Mouse (Mus musculus): ENCODE measurements at regions not wholly inside any gene's neighbourhood (a gene's known extent, or its start where the extent isn't known, plus 50 kb on each side); places are given as distances from the start of the nearest gene placed in this dataset.

GRCm38 (mm10) chr16:15107234-15107633 is 200.8 kb downstream of the Efcab1 start:
- Histone ChIP-seq H3K36me3 (ENCODE audit: insufficient read depth, low read length) (no peaks in the 10 kb centered on the region), H3K27ac (ENCODE audit: low read length) (no peak overlapping the region), H3K4me2 (replicated peaks; ENCODE audit: low read depth, low read length) (no peak overlapping the region), H3K4me3 (ENCODE audit: low read depth, low read length) (no peak overlapping the region), H3K4me1 (ENCODE audit: insufficient read depth, low read depth, low read length) (no peaks in the 10 kb centered on the region), H3K9ac (replicated peaks; ENCODE audit: low read depth) (no peak overlapping the region), H3K9me3 (ENCODE audit: low read length) (no peaks in the 10 kb centered on the region), H3K27me3 (replicated peaks; ENCODE audit: insufficient read depth, low read length) (no peaks in the 10 kb centered on the region)
- DNase-seq (ENCODE audit: low spot score) (no peak), ATAC-seq (no peak)
- TF ChIP-seq CTCF (IDR thresholded peaks at IDR 0.05) (peak; percentile 23), EP300 (IDR thresholded peaks at IDR 0.05) (no peak)
- WGBS: 84% methylated on average over 1 of the region's 1 CpGs

DNA sequence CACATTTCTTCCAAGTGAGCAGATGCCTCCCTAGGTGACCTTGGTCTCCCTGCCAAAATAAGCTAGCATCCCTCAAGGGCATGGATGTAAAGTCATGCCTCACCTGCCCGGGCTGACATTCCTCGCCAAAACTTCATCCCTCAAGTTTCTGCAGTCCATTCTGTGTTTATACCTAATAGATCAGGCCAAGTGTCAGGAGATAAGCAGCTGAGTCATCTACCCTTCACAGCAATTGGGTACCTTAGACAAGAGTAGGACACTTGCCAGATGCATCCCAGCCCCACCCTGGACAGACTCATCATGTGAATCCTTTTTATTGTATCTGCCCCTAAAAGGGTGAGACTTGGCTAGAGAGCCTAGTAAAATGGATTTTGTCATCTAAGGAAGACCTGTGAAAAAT is 204.1 kb upstream of the Gm21897 start:
- WGBS: 63% methylated on average over 2 of the region's 2 CpGs

DNA sequence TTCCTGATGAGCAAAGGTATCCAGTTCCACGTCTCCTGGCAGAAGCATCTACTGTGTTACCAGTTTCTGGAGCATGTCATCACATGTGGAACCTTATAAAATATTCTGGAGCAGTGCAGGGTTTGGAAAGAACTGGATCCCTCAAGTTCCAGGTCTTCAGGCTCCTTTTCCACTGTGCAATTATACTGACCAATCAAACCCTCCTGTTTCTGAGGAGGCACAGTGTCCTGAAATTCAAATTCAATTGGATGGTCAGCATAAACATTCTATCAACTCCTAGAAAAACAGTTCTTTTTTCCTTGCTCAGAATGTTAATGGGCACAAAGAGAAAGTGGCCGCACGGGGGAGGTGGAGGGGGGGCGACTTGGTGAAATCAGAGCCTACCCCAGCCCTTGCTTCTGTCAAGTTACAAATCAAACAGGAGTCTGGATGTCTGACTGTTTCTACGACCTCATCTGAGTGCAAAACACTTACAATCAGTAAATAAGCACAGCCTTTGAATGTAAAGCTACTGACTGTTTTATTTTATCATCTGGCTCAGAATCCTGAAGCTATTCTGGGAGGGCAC is 203.2 kb upstream of the Gm21897 start:
- 18% methylated on average over 5 of the region's 5 CpGs for WGBS
- no peak for DNase-seq (ENCODE audit: low spot score)
- no peak for ATAC-seq
- Histone ChIP-seq H3K27me3 (replicated peaks; ENCODE audit: insufficient read depth, low read length) (no peaks in the 10 kb centered on the region), H3K9me3 (ENCODE audit: low read length) (no peaks in the 10 kb centered on the region), H3K27ac (ENCODE audit: low read length) (no peak overlapping the region), H3K4me1 (ENCODE audit: insufficient read depth, low read depth, low read length) (no peaks in the 10 kb centered on the region), H3K4me2 (replicated peaks; ENCODE audit: low read depth, low read length) (peak overlapping the region; percentile 4; the same call in 1 of the 2 replicates), H3K9ac (replicated peaks; ENCODE audit: low read depth) (no peak overlapping the region), H3K36me3 (ENCODE audit: insufficient read depth, low read length) (no peaks in the 10 kb centered on the region), H3K4me3 (ENCODE audit: low read depth, low read length) (no peak overlapping the region)
- TF ChIP-seq EP300 (IDR thresholded peaks at IDR 0.05) (no peak), CTCF (IDR thresholded peaks at IDR 0.05) (no peak)

More for the DNA sequence above, 204.1 kb upstream of the Gm21897 start:
- Histone ChIP-seq H3K4me2 (replicated peaks; ENCODE audit: low read depth, low read length) (no peak overlapping the region), H3K36me3 (ENCODE audit: insufficient read depth, low read length) (no peaks in the 10 kb centered on the region), H3K9me3 (ENCODE audit: low read length) (no peaks in the 10 kb centered on the region), H3K9ac (replicated peaks; ENCODE audit: low read depth) (no peak overlapping the region), H3K4me3 (ENCODE audit: low read depth, low read length) (no peak overlapping the region), H3K27me3 (replicated peaks; ENCODE audit: insufficient read depth, low read length) (no peaks in the 10 kb centered on the region), H3K27ac (ENCODE audit: low read length) (no peak overlapping the region), H3K4me1 (ENCODE audit: insufficient read depth, low read depth, low read length) (no peaks in the 10 kb centered on the region)
- ATAC-seq: no peak
- DNase-seq (ENCODE audit: low spot score): no peak
- TF ChIP-seq EP300 (IDR thresholded peaks at IDR 0.05) (no peak), CTCF (IDR thresholded peaks at IDR 0.05) (no peak)

- Histone ChIP-seq H3K9me3 (ENCODE audit: low read length) (no peaks in the 10 kb centered on the region), H3K4me3 (ENCODE audit: low read depth, low read length) (no peak overlapping the region), H3K27ac (ENCODE audit: low read length) (no peak overlapping the region), H3K9ac (replicated peaks; ENCODE audit: low read depth) (no peak overlapping the region), H3K4me1 (ENCODE audit: insufficient read depth, low read depth, low read length) (no peaks in the 10 kb centered on the region), H3K36me3 (ENCODE audit: insufficient read depth, low read length) (no peaks in the 10 kb centered on the region), H3K4me2 (replicated peaks; ENCODE audit: low read depth, low read length) (peak overlapping the region; percentile 4; the same call in 1 of the 2 replicates), H3K27me3 (replicated peaks; ENCODE audit: insufficient read depth, low read length) (no peaks in the 10 kb centered on the region)
- no peak for ATAC-seq
- 50% methylated on average over 4 of the region's 4 CpGs for WGBS
- DNase-seq (ENCODE audit: low spot score): peak; percentile 13
- TF ChIP-seq CTCF (IDR thresholded peaks at IDR 0.05) (no peak), EP300 (IDR thresholded peaks at IDR 0.05) (no peak)
These were observed 202.6 kb upstream of the Gm21897 start for GRCm38 (mm10) chr16:15114574-15115230.

- peak; percentile 14 for DNase-seq (ENCODE audit: low spot score)
- H3K27me3 ChIP-seq (replicated peaks; ENCODE audit: insufficient read depth, low read length): no peaks in the 10 kb centered on the region
- no peaks in the 10 kb centered on the region for H3K4me1 ChIP-seq (ENCODE audit: insufficient read depth, low read depth, low read length)
- no peak for TF ChIP-seq CTCF (IDR thresholded peaks at IDR 0.05)
- TF ChIP-seq EP300 (IDR thresholded peaks at IDR 0.05): no peak
- no peak for ATAC-seq
- no peaks in the 10 kb centered on the region for H3K36me3 ChIP-seq (ENCODE audit: insufficient read depth, low read length)
- 58% methylated on average over 2 of the region's 2 CpGs for WGBS
- no peak overlapping the region for H3K4me2 ChIP-seq (replicated peaks; ENCODE audit: low read depth, low read length)
- no peak overlapping the region for H3K9ac ChIP-seq (replicated peaks; ENCODE audit: low read depth)
- H3K9me3 ChIP-seq (ENCODE audit: low read length): no peaks in the 10 kb centered on the region
- no peak overlapping the region for H3K27ac ChIP-seq (ENCODE audit: low read length)
- H3K4me3 ChIP-seq (ENCODE audit: low read depth, low read length): no peak overlapping the region
These were observed 201.9 kb upstream of the Gm21897 start for GRCm38 (mm10) chr16:15115386-15115785.

DNA sequence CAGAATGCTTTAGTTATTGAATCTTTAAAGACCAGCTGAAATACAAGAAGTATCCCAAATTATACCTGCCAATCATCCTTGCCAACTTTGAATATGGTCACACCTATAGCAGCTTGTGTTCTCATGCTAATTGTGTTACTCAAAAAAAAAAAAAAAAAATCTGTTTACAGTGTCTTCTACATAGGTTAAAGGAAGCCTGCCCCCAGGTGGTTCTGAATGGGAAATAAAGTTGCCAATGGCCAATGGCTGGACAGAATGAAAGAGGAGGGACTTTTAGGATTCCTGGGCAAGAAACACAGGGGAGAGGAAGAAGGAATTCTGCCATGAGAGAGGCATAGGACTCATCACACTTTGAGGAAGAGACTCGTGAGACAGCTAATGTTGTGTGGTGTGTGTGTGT is 197.5 kb upstream of the Gm21897 start:
- Histone ChIP-seq H3K4me3 (ENCODE audit: low read depth, low read length) (no peak overlapping the region), H3K4me1 (ENCODE audit: insufficient read depth, low read depth, low read length) (no peaks in the 10 kb centered on the region), H3K36me3 (ENCODE audit: insufficient read depth, low read length) (no peaks in the 10 kb centered on the region), H3K9ac (replicated peaks; ENCODE audit: low read depth) (no peak overlapping the region), H3K4me2 (replicated peaks; ENCODE audit: low read depth, low read length) (no peak overlapping the region), H3K27ac (ENCODE audit: low read length) (no peak overlapping the region), H3K27me3 (replicated peaks; ENCODE audit: insufficient read depth, low read length) (no peaks in the 10 kb centered on the region), H3K9me3 (ENCODE audit: low read length) (no peaks in the 10 kb centered on the region)
- WGBS: 88% methylated on average over 1 of the region's 1 CpGs
- TF ChIP-seq EP300 (IDR thresholded peaks at IDR 0.05) (no peak), CTCF (IDR thresholded peaks at IDR 0.05) (peak; percentile 53)
- peak; percentile 14 for DNase-seq (ENCODE audit: low spot score)
- ATAC-seq: no peak
